Mouse (Mus musculus): ENCODE data around the gene Mettl22. TPM values are rescaled to one million over a fixed set of nuclear protein-coding genes. Genes with fewer than 3 reads are reported as not detected.

Mettl22 gene
- polyA plus RNA-seq, 2 experiments = 8.6 to 9.0 TPM

GRCm38 (mm10) chr16:8525877-8526276 is 55.3 kb downstream of the Mettl22 start:
- no peak for DNase-seq (ENCODE audit: low read depth in 3 of 3, low spot score in 3 of 3)
- no peak for ATAC-seq (ENCODE audit: insufficient read depth)
- H3K27ac ChIP-seq = no peak overlapping the region
- no peak for TF ChIP-seq EP300 (IDR thresholded peaks at IDR 0.05; ENCODE audit: low read depth)
- no peak for TF ChIP-seq CTCF (IDR thresholded peaks at IDR 0.05; ENCODE audit: low read depth)
- no peak overlapping the region; the same call in 1 of the 2 replicates for H3K4me2 ChIP-seq (ENCODE audit: low read depth)
- no peaks in the 10 kb centered on the region for H3K9me3 ChIP-seq (ENCODE audit: control insufficient read depth, low read length)
- no peaks in the 10 kb centered on the region for H3K36me3 ChIP-seq (replicated peaks; ENCODE audit: control insufficient read depth, insufficient read depth, low read depth)
- H3K9ac ChIP-seq (replicated peaks) = no peak overlapping the region
- H3K4me3 ChIP-seq (ENCODE audit: insufficient read depth in 1 of 2, low read depth in 2 of 2, low read length in 2 of 2) = no peak overlapping the region
- H3K27me3 ChIP-seq (ENCODE audit: control insufficient read depth, insufficient read depth, low read length) = no peaks in the 10 kb centered on the region
- H3K4me1 ChIP-seq (replicated peaks; ENCODE audit: control insufficient read depth in 2 of 2, insufficient read depth in 2 of 2, low read length in 1 of 2) = peaks cover 0 to 14% of the 10 kb centered on the region in 2 experiments; a peak in 1 of 4 replicates
- WGBS (ENCODE audit: insufficient replicate concordance) = 41% methylated on average over 7 of the region's 7 CpGs

- 88% methylated on average over 1 of the region's 1 CpGs for WGBS (ENCODE audit: insufficient replicate concordance)
- ATAC-seq (ENCODE audit: insufficient read depth) (no peak), DNase-seq (ENCODE audit: low read depth in 3 of 3, low spot score in 3 of 3) (no peak)
- H3K4me3 ChIP-seq (ENCODE audit: insufficient read depth in 1 of 2, low read depth in 2 of 2, low read length in 2 of 2) = no peak overlapping the region
- H3K4me2 ChIP-seq (ENCODE audit: low read depth) = no peak overlapping the region
- TF ChIP-seq CTCF (IDR thresholded peaks at IDR 0.05; ENCODE audit: low read depth) = no peak
- TF ChIP-seq EP300 (IDR thresholded peaks at IDR 0.05; ENCODE audit: low read depth) = no peak
- H3K27ac ChIP-seq = no peak overlapping the region
- H3K36me3 ChIP-seq (replicated peaks; ENCODE audit: control insufficient read depth, insufficient read depth, low read depth) = no peaks in the 10 kb centered on the region
- peaks cover 0 to 11% of the 10 kb centered on the region in 2 experiments; a peak in 1 of 4 replicates for H3K4me1 ChIP-seq (replicated peaks; ENCODE audit: control insufficient read depth in 2 of 2, insufficient read depth in 2 of 2, low read length in 1 of 2)
- no peaks in the 10 kb centered on the region for H3K27me3 ChIP-seq (ENCODE audit: control insufficient read depth, insufficient read depth, low read length)
- H3K9me3 ChIP-seq (ENCODE audit: control insufficient read depth, low read length) = no peaks in the 10 kb centered on the region
- no peak overlapping the region for H3K9ac ChIP-seq (replicated peaks)
Measured at GRCm38 (mm10) chr16:8529389-8529788, 58.8 kb downstream of the Mettl22 start.

GRCm38 (mm10) chr16:8530018-8530417 is 59.4 kb downstream of the Mettl22 start:
- Histone ChIP-seq H3K27ac (no peak overlapping the region), H3K4me1 (replicated peaks; ENCODE audit: control insufficient read depth in 2 of 2, insufficient read depth in 2 of 2, low read length in 1 of 2) (peaks cover 0 to 12% of the 10 kb centered on the region in 2 experiments; a peak in 2 of 4 replicates), H3K4me3 (ENCODE audit: insufficient read depth in 1 of 2, low read depth in 2 of 2, low read length in 2 of 2) (no peak overlapping the region), H3K36me3 (replicated peaks; ENCODE audit: control insufficient read depth, insufficient read depth, low read depth) (no peaks in the 10 kb centered on the region), H3K9me3 (ENCODE audit: control insufficient read depth, low read length) (no peaks in the 10 kb centered on the region), H3K27me3 (ENCODE audit: control insufficient read depth, insufficient read depth, low read length) (no peaks in the 10 kb centered on the region), H3K4me2 (ENCODE audit: low read depth) (no peak overlapping the region), H3K9ac (replicated peaks) (no peak overlapping the region)
- ATAC-seq (ENCODE audit: insufficient read depth) (peak; percentile 51; the same call in 1 of the 2 replicates), DNase-seq (ENCODE audit: low read depth in 3 of 3, low spot score in 3 of 3) (peak in 1 of 3 experiments; percentile 3)
- WGBS (ENCODE audit: insufficient replicate concordance) = 57% methylated on average over 14 of the region's 14 CpGs
- no peak for TF ChIP-seq EP300 (IDR thresholded peaks at IDR 0.05; ENCODE audit: low read depth)
- no peak for TF ChIP-seq CTCF (IDR thresholded peaks at IDR 0.05; ENCODE audit: low read depth)

GRCm38 (mm10) chr16:8532461-8532860 is 61.9 kb downstream of the Mettl22 start:
- TF ChIP-seq EP300 (IDR thresholded peaks at IDR 0.05; ENCODE audit: low read depth) (no peak), CTCF (IDR thresholded peaks at IDR 0.05; ENCODE audit: low read depth) (no peak)
- WGBS (ENCODE audit: insufficient replicate concordance) = 66% methylated on average over 9 of the region's 9 CpGs
- H3K4me2 ChIP-seq (ENCODE audit: low read depth) = no peak overlapping the region
- no peak overlapping the region for H3K4me3 ChIP-seq (ENCODE audit: insufficient read depth in 1 of 2, low read depth in 2 of 2, low read length in 2 of 2)
- H3K9me3 ChIP-seq (ENCODE audit: control insufficient read depth, low read length) = no peaks in the 10 kb centered on the region
- DNase-seq (ENCODE audit: low read depth in 3 of 3, low spot score in 3 of 3) = no peak
- ATAC-seq (ENCODE audit: insufficient read depth) = no peak
- H3K36me3 ChIP-seq (replicated peaks; ENCODE audit: control insufficient read depth, insufficient read depth, low read depth) = no peaks in the 10 kb centered on the region
- H3K27me3 ChIP-seq (ENCODE audit: control insufficient read depth, insufficient read depth, low read length) = no peaks in the 10 kb centered on the region
- peaks cover 0 to 2% of the 10 kb centered on the region in 2 experiments; a peak in 1 of 4 replicates for H3K4me1 ChIP-seq (replicated peaks; ENCODE audit: control insufficient read depth in 2 of 2, insufficient read depth in 2 of 2, low read length in 1 of 2)
- H3K27ac ChIP-seq = no peak overlapping the region
- H3K9ac ChIP-seq (replicated peaks) = no peak overlapping the region

GRCm38 (mm10) chr16:8532894-8533293 is 62.3 kb downstream of the Mettl22 start:
- WGBS (ENCODE audit: insufficient replicate concordance) = 47% methylated on average over 7 of the region's 7 CpGs
- no peaks in the 10 kb centered on the region for H3K9me3 ChIP-seq (ENCODE audit: control insufficient read depth, low read length)
- no peak for TF ChIP-seq CTCF (IDR thresholded peaks at IDR 0.05; ENCODE audit: low read depth)
- ATAC-seq (ENCODE audit: insufficient read depth) = no peak
- no peak overlapping the region for H3K4me3 ChIP-seq (ENCODE audit: insufficient read depth in 1 of 2, low read depth in 2 of 2, low read length in 2 of 2)
- no peak overlapping the region for H3K27ac ChIP-seq
- H3K4me1 ChIP-seq (replicated peaks; ENCODE audit: control insufficient read depth in 2 of 2, insufficient read depth in 2 of 2, low read length in 1 of 2) = peaks cover 0 to 2% of the 10 kb centered on the region in 2 experiments; a peak in 1 of 4 replicates
- no peak for DNase-seq (ENCODE audit: low read depth in 3 of 3, low spot score in 3 of 3)
- H3K27me3 ChIP-seq (ENCODE audit: control insufficient read depth, insufficient read depth, low read length) = no peaks in the 10 kb centered on the region
- H3K9ac ChIP-seq (replicated peaks) = no peak overlapping the region
- no peak overlapping the region for H3K4me2 ChIP-seq (ENCODE audit: low read depth)
- no peaks in the 10 kb centered on the region for H3K36me3 ChIP-seq (replicated peaks; ENCODE audit: control insufficient read depth, insufficient read depth, low read depth)

All from liver, embryonic 14.5 days (tissue).